Mouse (Mus musculus): ENCODE measurements around the gene Shb. TPM values are rescaled to one million over a fixed set of nuclear protein-coding genes. Genes with fewer than 3 reads are reported as not detected.

Shb gene
- polyA plus RNA-seq, 1 experiment from 2014 or later, result 3.1 TPM

DNA sequence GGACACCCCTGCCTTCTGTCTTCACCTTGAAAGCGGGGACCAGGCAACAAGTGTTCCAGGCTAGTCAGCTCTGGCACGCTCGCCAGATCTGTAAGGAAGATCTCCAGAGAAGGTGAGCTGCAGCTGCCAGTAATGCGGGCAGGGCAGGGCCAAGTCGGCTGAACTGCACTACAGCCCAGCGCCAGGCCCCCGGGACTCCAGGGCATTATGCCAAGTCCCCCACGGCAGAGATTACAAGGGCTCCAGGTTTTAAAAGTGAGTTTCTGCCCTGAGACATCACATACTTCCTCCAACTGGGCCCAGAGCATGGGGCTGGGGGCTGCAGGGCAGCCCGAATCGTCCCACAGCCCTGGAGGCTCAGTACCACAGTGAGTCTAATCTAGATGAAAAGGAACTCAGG is 52.8 kb downstream of the Shb start:
- Histone ChIP-seq H3K4me3 (ENCODE audit: low read length) (no peak overlapping the region), H3K4me2 (replicated peaks; ENCODE audit: low read depth, low read length) (no peak overlapping the region), H3K9ac (replicated peaks; ENCODE audit: low read length) (no peak overlapping the region), H3K9me3 (ENCODE audit: low read length) (no peaks in the 10 kb centered on the region), H3K36me3 (ENCODE audit: insufficient read depth, low read length) (no peaks in the 10 kb centered on the region), H3K27ac (ENCODE audit: low read length) (no peak overlapping the region), H3K4me1 (ENCODE audit: insufficient read depth, low read length) (peaks cover 31% of the 10 kb centered on the region), H3K27me3 (ENCODE audit: insufficient read depth, low read length) (no peaks in the 10 kb centered on the region)
- no peak for ATAC-seq (ENCODE audit: low FRiP score, low TSS enrichment)
- WGBS, result 65% methylated on average over 10 of the region's 10 CpGs

- H3K9me3 ChIP-seq (ENCODE audit: low read length), result no peaks in the 10 kb centered on the region
- H3K36me3 ChIP-seq (ENCODE audit: insufficient read depth, low read length), result no peaks in the 10 kb centered on the region
- H3K4me1 ChIP-seq (ENCODE audit: insufficient read depth, low read length), result peaks cover 33% of the 10 kb centered on the region
- H3K4me2 ChIP-seq (replicated peaks; ENCODE audit: low read depth, low read length), result no peak overlapping the region
- no peaks in the 10 kb centered on the region for H3K27me3 ChIP-seq (ENCODE audit: insufficient read depth, low read length)
- WGBS, result 58% methylated on average over 7 of the region's 7 CpGs
- ATAC-seq (ENCODE audit: low FRiP score, low TSS enrichment), result no peak
- H3K9ac ChIP-seq (replicated peaks; ENCODE audit: low read length), result no peak overlapping the region
- no peak overlapping the region for H3K4me3 ChIP-seq (ENCODE audit: low read length)
- no peak overlapping the region for H3K27ac ChIP-seq (ENCODE audit: low read length)
These were observed 54.1 kb downstream of the Shb start for GRCm38 (mm10) chr4:45478178-45478577.

GRCm38 (mm10) chr4:45477047-45477446 is 55.2 kb downstream of the Shb start:
- Histone ChIP-seq H3K27ac (ENCODE audit: low read length) (no peak overlapping the region), H3K27me3 (ENCODE audit: insufficient read depth, low read length) (no peaks in the 10 kb centered on the region), H3K36me3 (ENCODE audit: insufficient read depth, low read length) (no peaks in the 10 kb centered on the region), H3K4me1 (ENCODE audit: insufficient read depth, low read length) (peaks cover 44% of the 10 kb centered on the region), H3K4me2 (replicated peaks; ENCODE audit: low read depth, low read length) (no peak overlapping the region), H3K9ac (replicated peaks; ENCODE audit: low read length) (no peak overlapping the region), H3K9me3 (ENCODE audit: low read length) (no peaks in the 10 kb centered on the region), H3K4me3 (ENCODE audit: low read length) (no peak overlapping the region)
- ATAC-seq (ENCODE audit: low FRiP score, low TSS enrichment), result no peak
- 85% methylated on average over 3 of the region's 3 CpGs for WGBS

GRCm38 (mm10) chr4:45474832-45475231 is 57.4 kb downstream of the Shb start:
- H3K27ac ChIP-seq (ENCODE audit: low read length), result no peak overlapping the region
- 77% methylated on average over 5 of the region's 5 CpGs for WGBS
- no peaks in the 10 kb centered on the region for H3K36me3 ChIP-seq (ENCODE audit: insufficient read depth, low read length)
- no peaks in the 10 kb centered on the region for H3K27me3 ChIP-seq (ENCODE audit: insufficient read depth, low read length)
- no peak for ATAC-seq (ENCODE audit: low FRiP score, low TSS enrichment)
- no peak overlapping the region for H3K4me3 ChIP-seq (ENCODE audit: low read length)
- peaks cover 6% of the 10 kb centered on the region; the same call in 1 of the 2 replicates for H3K9me3 ChIP-seq (ENCODE audit: low read length)
- H3K4me1 ChIP-seq (ENCODE audit: insufficient read depth, low read length), result peaks cover 46% of the 10 kb centered on the region
- H3K4me2 ChIP-seq (replicated peaks; ENCODE audit: low read depth, low read length), result no peak overlapping the region
- no peak overlapping the region for H3K9ac ChIP-seq (replicated peaks; ENCODE audit: low read length)

DNA sequence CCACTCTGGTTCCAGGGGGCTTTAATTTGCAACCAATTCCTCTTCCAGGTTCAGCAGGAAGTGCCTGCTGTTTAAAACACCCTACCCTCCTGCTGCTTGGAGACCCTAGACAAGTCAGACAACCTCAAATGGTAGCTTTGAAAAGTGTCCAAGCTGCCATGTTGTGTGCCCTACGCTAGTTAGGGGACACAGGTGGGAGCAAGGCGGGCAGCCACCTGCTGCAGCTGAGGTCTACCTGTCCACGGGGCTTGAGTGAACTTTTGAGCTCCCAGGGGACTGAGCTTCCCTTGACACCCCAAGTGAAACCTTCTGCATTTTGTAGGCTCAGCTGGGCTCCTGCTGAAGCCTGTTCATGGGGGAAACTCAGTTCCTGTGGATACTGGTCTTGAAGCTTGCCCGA is 58.1 kb downstream of the Shb start:
- Histone ChIP-seq H3K27me3 (ENCODE audit: insufficient read depth, low read length) (no peaks in the 10 kb centered on the region), H3K9me3 (ENCODE audit: low read length) (peaks cover 6% of the 10 kb centered on the region; the same call in 1 of the 2 replicates), H3K4me2 (replicated peaks; ENCODE audit: low read depth, low read length) (no peak overlapping the region), H3K4me1 (ENCODE audit: insufficient read depth, low read length) (peaks cover 40% of the 10 kb centered on the region), H3K9ac (replicated peaks; ENCODE audit: low read length) (no peak overlapping the region), H3K27ac (ENCODE audit: low read length) (no peak overlapping the region), H3K36me3 (ENCODE audit: insufficient read depth, low read length) (no peaks in the 10 kb centered on the region), H3K4me3 (ENCODE audit: low read length) (no peak overlapping the region)
- 89% methylated on average over 4 of the region's 4 CpGs for WGBS
- ATAC-seq (ENCODE audit: low FRiP score, low TSS enrichment), result no peak

- no peaks in the 10 kb centered on the region for H3K27me3 ChIP-seq (ENCODE audit: insufficient read depth, low read length)
- no peaks in the 10 kb centered on the region for H3K36me3 ChIP-seq (ENCODE audit: insufficient read depth, low read length)
- no peak overlapping the region for H3K4me3 ChIP-seq (ENCODE audit: low read length)
- peak; percentile 79 for ATAC-seq (ENCODE audit: low FRiP score, low TSS enrichment)
- WGBS, result 15% methylated on average over 11 of the region's 11 CpGs
- H3K9me3 ChIP-seq (ENCODE audit: low read length), result peaks cover 6% of the 10 kb centered on the region; the same call in 1 of the 2 replicates
- peaks cover 38% of the 10 kb centered on the region for H3K4me1 ChIP-seq (ENCODE audit: insufficient read depth, low read length)
- peak overlapping the region; percentile 48; the same call in 1 of the 2 replicates for H3K27ac ChIP-seq (ENCODE audit: low read length)
- H3K4me2 ChIP-seq (replicated peaks; ENCODE audit: low read depth, low read length), result no peak overlapping the region
- no peak overlapping the region for H3K9ac ChIP-seq (replicated peaks; ENCODE audit: low read length)
These were observed 59.1 kb downstream of the Shb start for GRCm38 (mm10) chr4:45473129-45473528.

DNA sequence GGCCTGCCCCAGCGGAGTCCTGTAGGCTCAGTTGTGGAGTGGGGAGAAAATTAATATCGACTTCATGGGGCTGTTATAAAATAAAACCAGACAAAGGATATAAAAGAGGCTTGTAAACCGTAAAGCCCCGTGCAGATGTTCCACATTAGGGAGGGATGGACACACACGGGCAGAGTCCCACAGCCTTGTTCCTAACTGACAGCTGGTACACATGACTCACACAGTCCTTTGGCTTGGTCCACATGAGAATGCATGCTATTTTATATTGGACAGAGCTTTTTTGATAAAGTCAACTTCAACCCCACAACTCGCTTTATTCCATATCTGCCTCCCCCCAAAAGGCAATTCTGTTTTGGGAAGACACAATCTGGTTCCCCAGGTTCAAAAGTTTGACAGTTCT is 59.6 kb downstream of the Shb start:
- peak overlapping the region; percentile 48; the same call in 1 of the 2 replicates for H3K27ac ChIP-seq (ENCODE audit: low read length)
- H3K4me2 ChIP-seq (replicated peaks; ENCODE audit: low read depth, low read length), result no peak overlapping the region
- ATAC-seq (ENCODE audit: low FRiP score, low TSS enrichment), result no peak
- no peak overlapping the region for H3K9ac ChIP-seq (replicated peaks; ENCODE audit: low read length)
- 65% methylated on average over 6 of the region's 6 CpGs for WGBS
- peaks cover 40% of the 10 kb centered on the region for H3K4me1 ChIP-seq (ENCODE audit: insufficient read depth, low read length)
- peaks cover 6% of the 10 kb centered on the region; the same call in 1 of the 2 replicates for H3K9me3 ChIP-seq (ENCODE audit: low read length)
- no peaks in the 10 kb centered on the region for H3K27me3 ChIP-seq (ENCODE audit: insufficient read depth, low read length)
- H3K36me3 ChIP-seq (ENCODE audit: insufficient read depth, low read length), result no peaks in the 10 kb centered on the region
- H3K4me3 ChIP-seq (ENCODE audit: low read length), result no peak overlapping the region

GRCm38 (mm10) chr4:45471654-45472556 is 60.4 kb downstream of the Shb start:
- WGBS, result 46% methylated on average over 11 of the region's 11 CpGs
- Histone ChIP-seq H3K9me3 (ENCODE audit: low read length) (peaks cover 6% of the 10 kb centered on the region; the same call in 1 of the 2 replicates), H3K27me3 (ENCODE audit: insufficient read depth, low read length) (no peaks in the 10 kb centered on the region), H3K4me1 (ENCODE audit: insufficient read depth, low read length) (peaks cover 48% of the 10 kb centered on the region), H3K9ac (replicated peaks; ENCODE audit: low read length) (no peak overlapping the region), H3K27ac (ENCODE audit: low read length) (peak overlapping the region; percentile 64; the same call in 1 of the 2 replicates), H3K4me3 (ENCODE audit: low read length) (no peak overlapping the region), H3K36me3 (ENCODE audit: insufficient read depth, low read length) (no peaks in the 10 kb centered on the region), H3K4me2 (replicated peaks; ENCODE audit: low read depth, low read length) (no peak overlapping the region)
- ATAC-seq (ENCODE audit: low FRiP score, low TSS enrichment), result 0 out of 2 replicates have a peak, but pooled peaks have one; percentile 39

GRCm38 (mm10) chr4:45469057-45469456 is 63.2 kb downstream of the Shb start:
- Histone ChIP-seq H3K9me3 (ENCODE audit: low read length) (peaks cover 6% of the 10 kb centered on the region; the same call in 1 of the 2 replicates), H3K4me3 (ENCODE audit: low read length) (no peak overlapping the region), H3K4me2 (replicated peaks; ENCODE audit: low read depth, low read length) (no peak overlapping the region), H3K27ac (ENCODE audit: low read length) (no peak overlapping the region), H3K27me3 (ENCODE audit: insufficient read depth, low read length) (no peaks in the 10 kb centered on the region), H3K9ac (replicated peaks; ENCODE audit: low read length) (no peak overlapping the region), H3K4me1 (ENCODE audit: insufficient read depth, low read length) (peaks cover 54% of the 10 kb centered on the region), H3K36me3 (ENCODE audit: insufficient read depth, low read length) (no peaks in the 10 kb centered on the region)
- WGBS, result 57% methylated on average over 6 of the region's 6 CpGs
- no peak for ATAC-seq (ENCODE audit: low FRiP score, low TSS enrichment)

- Histone ChIP-seq H3K36me3 (ENCODE audit: insufficient read depth, low read length) (no peaks in the 10 kb centered on the region), H3K4me1 (ENCODE audit: insufficient read depth, low read length) (peaks cover 49% of the 10 kb centered on the region), H3K9me3 (ENCODE audit: low read length) (peaks cover 6% of the 10 kb centered on the region; the same call in 1 of the 2 replicates), H3K27me3 (ENCODE audit: insufficient read depth, low read length) (no peaks in the 10 kb centered on the region), H3K9ac (replicated peaks; ENCODE audit: low read length) (no peak overlapping the region), H3K4me2 (replicated peaks; ENCODE audit: low read depth, low read length) (no peak overlapping the region), H3K27ac (ENCODE audit: low read length) (no peak overlapping the region), H3K4me3 (ENCODE audit: low read length) (no peak overlapping the region)
- WGBS, result 72% methylated on average over 6 of the region's 6 CpGs
- no peak for ATAC-seq (ENCODE audit: low FRiP score, low TSS enrichment)
These were observed 63.8 kb downstream of the Shb start for GRCm38 (mm10) chr4:45468507-45468906.

Measured in kidney, embryonic 16.5 days (tissue).